Mouse (Mus musculus): ENCODE results near the gene Wipf2. TPM values are rescaled to one million over a fixed set of nuclear protein-coding genes. Genes with fewer than 3 reads are reported as not detected.

Wipf2 gene
- total and polyA plus RNA-seq, 3 experiments: 2.1 to 7.7 (median 4.7) TPM

DNA sequence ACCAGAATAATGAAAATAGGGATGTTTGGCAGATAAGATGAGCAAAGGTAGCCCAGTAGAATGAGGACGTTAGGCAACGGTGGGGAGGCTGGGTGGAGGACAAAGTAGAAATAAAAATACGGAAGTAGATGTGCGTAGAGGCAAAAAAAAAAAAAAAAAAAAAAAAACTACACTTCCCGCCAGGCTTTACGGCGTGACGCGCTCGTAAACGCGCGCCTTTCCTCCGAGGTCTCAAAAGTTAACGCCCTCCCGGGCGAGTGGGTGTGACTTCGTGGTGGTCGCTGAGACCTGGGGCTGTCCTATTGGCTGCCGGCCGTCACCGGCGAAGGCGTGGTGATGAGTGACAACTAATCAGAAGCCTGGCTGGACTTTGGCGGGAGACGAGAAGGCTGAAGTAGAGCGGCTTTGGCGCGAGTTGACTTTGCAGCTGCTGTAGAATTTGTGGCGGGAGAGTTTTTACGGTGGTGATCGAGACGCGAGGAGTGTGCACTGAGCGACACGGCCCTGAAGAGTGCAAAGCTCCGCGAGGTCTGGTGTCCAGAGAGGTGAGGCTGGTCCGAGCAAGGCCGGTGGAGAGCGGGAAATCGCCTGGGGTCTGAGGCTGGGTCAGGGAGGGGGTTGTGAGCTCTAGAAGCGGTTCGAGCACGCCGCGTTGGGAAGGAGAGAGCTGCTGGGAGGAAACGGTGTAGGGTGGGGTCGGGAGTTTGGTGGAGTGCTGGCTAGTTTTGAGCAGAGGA is 44.2 kb downstream of the Wipf2 start, which contains the start of gene Cdc6 (continued):
- TF ChIP-seq CHD1 (IDR thresholded peaks at IDR 0.05; ENCODE audit: low read depth, low read length): no peak
- TF ChIP-seq KAT2A (IDR thresholded peaks at IDR 0.05; ENCODE audit: insufficient replicate concordance, low read length): peak; percentile 97
- peak; percentile 98 for TF ChIP-seq POLR2A (IDR thresholded peaks at IDR 0.05; ENCODE audit: low read depth, low read length)
- peak; percentile 99 for TF ChIP-seq E2F4 (IDR thresholded peaks at IDR 0.05; ENCODE audit: insufficient replicate concordance, low read depth, low read length)
- peak; percentile 100 for TF ChIP-seq ZNF384 (IDR thresholded peaks at IDR 0.05; ENCODE audit: low read depth, low read length)
- peak; percentile 99 for TF ChIP-seq HCFC1 (IDR thresholded peaks at IDR 0.05; ENCODE audit: low read depth, low read length)
- peak; percentile 99 for TF ChIP-seq ELF1 (IDR thresholded peaks at IDR 0.05; ENCODE audit: low read depth, low read length)
- peak; percentile 91 for TF ChIP-seq MAX (IDR thresholded peaks at IDR 0.05; ENCODE audit: low read length)
- TF ChIP-seq MEF2A (IDR thresholded peaks at IDR 0.05; ENCODE audit: borderline replicate concordance, low read depth, low read length): peak; percentile 39; the same call in 1 of the 2 replicates
- peak; percentile 48; the same call in 1 of the 2 replicates for TF ChIP-seq GABPA (IDR thresholded peaks at IDR 0.05; ENCODE audit: insufficient replicate concordance, low read depth, low read length)
- no peak for TF ChIP-seq JUN (IDR thresholded peaks at IDR 0.05; ENCODE audit: insufficient read depth, low read depth, low read length)
- TF ChIP-seq RCOR1 (conservative IDR thresholded peaks at IDR 0.05; ENCODE audit: low read depth, low read length): no peak
- TF ChIP-seq PAX5 (IDR thresholded peaks at IDR 0.05; ENCODE audit: low read length): no peak
- TF ChIP-seq NELFE (IDR thresholded peaks at IDR 0.05; ENCODE audit: low read depth, low read length): peak; percentile 98
- TF ChIP-seq ZKSCAN1 (IDR thresholded peaks at IDR 0.05; ENCODE audit: borderline replicate concordance, low read depth, low read length): no peak; the same call in 1 of the 2 replicates
- peak; percentile 90 for TF ChIP-seq POLR2AphosphoS2 (IDR thresholded peaks at IDR 0.05; ENCODE audit: low read depth, low read length)
- TF ChIP-seq ZC3H11A (IDR thresholded peaks at IDR 0.05; ENCODE audit: low read depth, low read length): no peak
- peak; percentile 59 for TF ChIP-seq NRF1 (IDR thresholded peaks at IDR 0.05; ENCODE audit: low read depth, low read length)
- no peak for TF ChIP-seq CTCF (conservative IDR thresholded peaks at IDR 0.05 in 1 of 2, IDR thresholded peaks at IDR 0.05 in 1 of 2; ENCODE audit: low read depth in 2 of 2, low read length in 2 of 2)
- no peak for TF ChIP-seq RAD21 (IDR thresholded peaks at IDR 0.05; ENCODE audit: low read depth, low read length)
- TF ChIP-seq MYC (IDR thresholded peaks at IDR 0.05; ENCODE audit: low read depth, low read length): peak; percentile 14
- TF ChIP-seq UBTF (IDR thresholded peaks at IDR 0.05; ENCODE audit: low read depth, low read length): 0 out of 2 replicates have a peak, but pooled peaks have one; percentile 40

DNA sequence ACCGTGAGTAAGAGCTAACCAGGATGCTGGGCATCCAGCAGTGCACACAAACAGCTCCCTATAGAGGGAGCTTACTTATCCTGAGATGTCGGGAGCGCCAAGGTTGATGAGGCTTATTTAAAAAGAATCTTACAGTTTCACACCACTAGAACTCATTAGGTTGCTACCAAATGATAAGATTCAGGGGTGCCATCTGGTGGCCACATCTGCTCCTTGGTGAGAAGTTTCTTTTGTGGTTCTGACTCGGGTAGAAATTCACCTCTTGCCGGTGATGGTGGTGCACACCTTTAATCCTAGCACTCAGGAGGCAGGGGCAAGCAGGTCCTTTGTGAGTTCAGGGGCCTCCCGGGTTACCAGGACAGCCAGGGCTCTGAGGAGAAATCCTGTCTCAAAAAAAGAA is 46.2 kb downstream of the Wipf2 start:
- Histone ChIP-seq H3K4me2 (ENCODE audit: insufficient read depth, low read depth, poor library complexity, severe bottlenecking) (peak overlapping the region; percentile 87), H3K79me2 (replicated peaks; ENCODE audit: control insufficient read depth, extremely low read depth, insufficient read depth, poor library complexity, severe bottlenecking) (peaks cover 42% of the 10 kb centered on the region), H3K27me3 (replicated peaks) (no peaks in the 10 kb centered on the region), H3K9me3 (replicated peaks; ENCODE audit: low read length) (no peaks in the 10 kb centered on the region), H3K27ac (ENCODE audit: insufficient read depth, low read depth) (no peak overlapping the region), H3K4me3 (replicated peaks in 1 of 3; ENCODE audit: low read depth in 2 of 3, low read length in 2 of 3, poor library complexity in 1 of 3) (peak overlapping the region; percentile 77 to 91 (median 79)), H3K9ac (ENCODE audit: insufficient read depth, low read depth) (peak overlapping the region; percentile 97), H3K4me1 (ENCODE audit: control insufficient read depth in 1 of 2, insufficient read depth in 2 of 2) (peaks cover 6 to 32% of the 10 kb centered on the region in 2 experiments), H3K36me3 (replicated peaks in 1 of 2; ENCODE audit: control insufficient read depth in 1 of 2, insufficient read depth in 1 of 2, low read length in 1 of 2) (peaks cover 55 to 70% of the 10 kb centered on the region in 2 experiments)
- peak; percentile 78 for DNase-seq (ENCODE audit: extremely low read depth)
- dilution Hi-C loops (cut with MboI; ENCODE audit: extremely low pct_ligation_motif_present, extremely low pct_unique_long_range_greater_than_20kb, low sequenced_read_pairs) (no loop called here), in situ Hi-C loops (cut with MboI; ENCODE audit: low pct_ligation_motif_present, low pct_unique_long_range_greater_than_20kb, low sequenced_read_pairs) (loop anchor here (10.0 kb wide), 2 partner anchors 65 to 215 kb away; no protein-coding TSS in a partner anchor)
- TF ChIP-seq TCF12 (IDR thresholded peaks at IDR 0.05; ENCODE audit: low read depth, low read length) (no peak), SIN3A (IDR thresholded peaks at IDR 0.05; ENCODE audit: low read length) (peak; percentile 38; the same call in 1 of the 2 replicates), RCOR1 (conservative IDR thresholded peaks at IDR 0.05; ENCODE audit: low read depth, low read length) (no peak), MXI1 (IDR thresholded peaks at IDR 0.05; ENCODE audit: low read depth, low read length) (no peak), GABPA (IDR thresholded peaks at IDR 0.05; ENCODE audit: insufficient replicate concordance, low read depth, low read length) (no peak), CTCF (conservative IDR thresholded peaks at IDR 0.05 in 1 of 2, IDR thresholded peaks at IDR 0.05 in 1 of 2; ENCODE audit: low read depth in 2 of 2, low read length in 2 of 2) (peak; percentile 30 to 90; a peak in 3 of 4 replicates), MAFK (IDR thresholded peaks at IDR 0.05; ENCODE audit: insufficient replicate concordance, low read length) (no peak), ZC3H11A (IDR thresholded peaks at IDR 0.05; ENCODE audit: low read depth, low read length) (peak; percentile 25; the same call in 1 of the 2 replicates), E2F4 (IDR thresholded peaks at IDR 0.05; ENCODE audit: insufficient replicate concordance, low read depth, low read length) (no peak), POLR2A (IDR thresholded peaks at IDR 0.05; ENCODE audit: low read depth, low read length) (no peak; the same call in 1 of the 2 replicates), MYC (IDR thresholded peaks at IDR 0.05; ENCODE audit: low read depth, low read length) (peak; percentile 67; the same call in 1 of the 2 replicates), ZMIZ1 (IDR thresholded peaks at IDR 0.05; ENCODE audit: low read depth, low read length) (no peak), IRF4 (IDR thresholded peaks at IDR 0.05; ENCODE audit: low read depth, low read length) (peak; percentile 50), MAX (IDR thresholded peaks at IDR 0.05; ENCODE audit: low read length) (0 out of 2 replicates have a peak, but pooled peaks have one; percentile 35), POLR2AphosphoS2 (IDR thresholded peaks at IDR 0.05; ENCODE audit: low read depth, low read length) (no peak), PAX5 (IDR thresholded peaks at IDR 0.05; ENCODE audit: low read length) (no peak), RAD21 (IDR thresholded peaks at IDR 0.05; ENCODE audit: low read depth, low read length) (peak; percentile 71), UBTF (IDR thresholded peaks at IDR 0.05; ENCODE audit: low read depth, low read length) (no peak), USF2 (conservative IDR thresholded peaks at IDR 0.05; ENCODE audit: low read depth, low read length) (no peak), USF1 (IDR thresholded peaks at IDR 0.05; ENCODE audit: low read depth, low read length) (no peak), ZKSCAN1 (IDR thresholded peaks at IDR 0.05; ENCODE audit: borderline replicate concordance, low read depth, low read length) (no peak), MEF2A (IDR thresholded peaks at IDR 0.05; ENCODE audit: borderline replicate concordance, low read depth, low read length) (peak; percentile 32; the same call in 1 of the 2 replicates), NELFE (IDR thresholded peaks at IDR 0.05; ENCODE audit: low read depth, low read length) (no peak; the same call in 1 of the 2 replicates), JUN (IDR thresholded peaks at IDR 0.05; ENCODE audit: insufficient read depth, low read depth, low read length) (no peak), KAT2A (IDR thresholded peaks at IDR 0.05; ENCODE audit: insufficient replicate concordance, low read length) (no peak)
